Mouse (Mus musculus) intestine, embryonic 14.5 days (tissue): ENCODE results near the gene Hoxc8. TPM values are rescaled to one million over a fixed set of nuclear protein-coding genes. Genes with fewer than 3 reads are reported as not detected.

Source experiments
- microRNA counts: library from miRNA; unstranded; fragments of <30 nt; microRNA quantifications from one replicate; lab custom pipeline; 2016
- microRNA-seq: library from miRNA; unstranded; fragments of <30 nt; microRNA quantifications from one replicate; pipeline ENCODE4, GENCODE M21; 2016
- polyA plus RNA-seq: library from polyadenylated mRNA; unstranded; fragments of >200 nt; fragmentation: Nextera tagmentation; extraction: Ambion mirVana; gene quantifications from 2 replicates; pipeline ENCODE4 v1.2.1, GENCODE M21; 2014

Hoxc8 gene
- polyA plus RNA-seq, 1 experiment from 2014 or later, result 9.5 TPM

MicroRNA genes within 50 kb of the gene (microRNA counts, 519-probe panel; counts per million panel counts)
- microRNA mmu-miR-615-3p (lab: Ali Mortazavi, UCI), result not detected
- not detected for microRNA mmu-miR-615-5p (lab: Ali Mortazavi, UCI)

Small RNAs within 50 kb of the gene (microRNA-seq; reads per million reads assigned to microRNA genes)
- gene Mir196a-2 (422 reads per million, percentile 71 among the genes with 10 or more reads in this experiment), gene Mir615 (2,057 reads per million, percentile 84 among the genes with 10 or more reads in this experiment)

Other genes with a start within 250 kb of the Hoxc8 start
- not detected in 2 replicates for gene Hoxc13, start 69.5 kb upstream of the Hoxc8 start, polyA plus RNA-seq
- gene Hoxc12, start 53.9 kb upstream of the Hoxc8 start, polyA plus RNA-seq, result not detected in 2 replicates
- 0.11 TPM in 2 replicates for gene Hoxc11, start 36.2 kb upstream of the Hoxc8 start, polyA plus RNA-seq
- 2.6 and 3.1 TPM in 2 replicates for gene Hoxc10, start 23.8 kb upstream of the Hoxc8 start, polyA plus RNA-seq
- gene Hoxc5, start 23.2 kb upstream of the Hoxc8 start, polyA plus RNA-seq, result 12.2 and 14.1 TPM in 2 replicates
- gene Hoxc9, start 14.2 kb upstream of the Hoxc8 start, polyA plus RNA-seq, result 1.7 and 1.9 TPM in 2 replicates
- 6.1 and 9.6 TPM in 2 replicates for gene Hoxc6, start 7.7 kb downstream of the Hoxc8 start, polyA plus RNA-seq
- 14.6 and 15.6 TPM in 2 replicates for gene Hoxc4, start 28.3 kb downstream of the Hoxc8 start, polyA plus RNA-seq
- gene Smug1, start 176.5 kb downstream of the Hoxc8 start, polyA plus RNA-seq, result 21.8 and 23.5 TPM in 2 replicates
- gene Cbx5, start 249.2 kb downstream of the Hoxc8 start, polyA plus RNA-seq, result 118 and 123 TPM in 2 replicates
- 837 and 906 TPM in 2 replicates for gene Hnrnpa1, start 249.8 kb downstream of the Hoxc8 start, polyA plus RNA-seq